Mouse (Mus musculus) mammary gland, adult 2 months (tissue): Measurements from ENCODE around the gene Mmd2. TPM values are rescaled to one million over a fixed set of nuclear protein-coding genes. Genes with fewer than 3 reads are reported as not detected.

ENCODE experiments used
- polyA plus RNA-seq: library from polyadenylated mRNA; depleted of rRNA; stranded (reverse); fragments of >200 nt; gene quantifications from 2 replicates; pipeline ENCODE4 v1.2.3, GENCODE M21; 2012; ENCODE audit warnings: low replicate concordance; rRNA removed

Gene Mmd2
- polyA plus RNA-seq: 5.6 and 8.5 TPM in 2 replicates

DNA sequence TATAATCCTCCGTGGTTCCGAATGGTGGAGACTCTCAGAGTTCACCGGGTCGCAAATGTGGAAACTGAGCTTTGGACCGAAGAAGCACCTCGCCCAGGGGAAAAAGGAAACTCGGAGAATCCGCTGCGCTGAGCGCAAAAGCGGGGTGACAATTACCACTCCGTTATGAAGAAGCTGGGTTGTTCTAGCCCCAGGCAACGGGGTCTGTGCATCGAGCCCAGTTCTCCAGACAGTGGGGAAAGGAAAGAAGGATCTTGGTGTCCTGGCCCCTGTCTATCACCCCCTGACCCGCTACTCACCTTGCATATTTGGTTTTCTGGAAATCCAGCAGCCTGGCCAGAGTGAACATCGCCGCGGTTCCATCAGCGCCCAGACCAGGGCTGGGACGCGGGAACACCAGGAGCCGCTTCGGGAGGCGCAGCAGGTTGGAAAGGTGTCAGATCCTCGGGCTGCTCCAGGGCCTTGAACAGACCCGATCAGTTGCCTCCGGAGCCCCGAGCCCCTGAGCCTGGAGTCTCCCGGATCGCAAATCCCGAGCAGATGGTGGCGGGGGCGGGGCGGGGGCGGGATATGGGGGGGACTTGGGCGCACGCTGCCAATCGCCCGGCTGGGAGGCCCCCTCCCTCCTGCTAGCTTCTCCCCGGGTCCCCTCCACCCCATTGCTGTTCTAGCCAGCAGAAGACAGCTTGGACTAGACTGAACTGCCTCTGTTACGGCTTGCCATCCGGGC lies at the start of gene Mmd2:
TSS of gene Mmd2 (minus strand) at position 542 of the 730 bp plus-strand sequence.

GRCm38 (mm10) chr5:142627398-142627797 lies 18.8 kb upstream of the Mmd2 start, which contains the start of gene Wipi2:
TSS of gene Wipi2 (plus strand) at chr5:142627698.

GRCm38 (mm10) chr5:142550706-142551652 lies 57.6 kb downstream of the Mmd2 start, which contains the start of gene Radil:
TSS of gene Radil (minus strand) at chr5:142551098.

GRCm38 (mm10) chr5:142529915-142530314 lies 78.7 kb downstream of the Mmd2 start, which contains the start of gene Papolb:
TSS of gene Papolb (minus strand) at chr5:142530076.

Other genes with a start within 250 kb of the Mmd2 start
- 17.3 and 30.4 TPM in 2 replicates for gene Foxk1, start 207.3 kb downstream of the Mmd2 start, polyA plus RNA-seq
- gene Ap5z1, start 144.9 kb downstream of the Mmd2 start, polyA plus RNA-seq: 57.5 and 107 TPM in 2 replicates
- gene Papolb, start 78.7 kb downstream of the Mmd2 start, polyA plus RNA-seq: 0.10 TPM in 1 of 2 replicates, not detected in the other
- 10.7 and 16.7 TPM in 2 replicates for gene Radil, start 57.7 kb downstream of the Mmd2 start, polyA plus RNA-seq
- 43.3 and 52.8 TPM in 2 replicates for gene Wipi2, start 18.9 kb upstream of the Mmd2 start, polyA plus RNA-seq
- 0.85 and 1.8 TPM in 2 replicates for gene Slc29a4, start 83.7 kb upstream of the Mmd2 start, polyA plus RNA-seq
- 23.0 and 107 TPM in 2 replicates for gene Tnrc18, start 208.9 kb upstream of the Mmd2 start, polyA plus RNA-seq